Mouse (Mus musculus) liver, adult 2 months (tissue): ENCODE measurements around the gene Nkx1-1.

Source experiments
- CTCF ChIP-seq: fragments of 200-500 bp; IDR thresholded peaks from 2 replicates; pipeline ENCODE4 v1.5.1; 2011; ENCODE audit warnings: low read depth, low read length, control low read depth
- POLR2A ChIP-seq: fragments of 200-500 bp; IDR thresholded peaks from 2 replicates; pipeline ENCODE4 v1.6.1; 2011; ENCODE audit warnings: low read length, control low read depth; ENCODE audit not compliant: insufficient read depth; ENCODE audit errors: extremely low read depth

DNA sequence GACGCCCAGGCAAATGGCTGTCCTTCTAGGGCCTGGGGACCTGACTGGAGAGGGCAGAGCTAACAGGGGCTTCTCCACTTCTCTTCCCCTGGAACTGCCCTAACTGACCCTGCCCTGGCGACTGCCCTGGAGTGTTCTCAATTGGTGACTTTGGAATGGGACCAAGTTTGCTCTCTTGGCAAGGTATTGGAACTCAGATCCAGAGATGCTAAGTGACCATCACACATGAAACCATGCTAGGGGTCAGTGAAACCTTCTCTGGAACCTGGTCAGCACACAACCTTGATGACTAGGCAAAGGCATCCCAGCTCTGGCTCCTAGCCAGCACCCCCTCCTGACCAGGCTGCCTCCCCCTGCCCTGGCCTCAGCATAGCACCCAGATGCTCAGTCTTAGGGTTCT is 25.3 kb upstream of the Nkx1-1 start:
- no peak for TF ChIP-seq CTCF
- TF ChIP-seq POLR2A, result no peak
